Mouse (Mus musculus): Measurements from ENCODE around the gene Perp. TPM values are rescaled to one million over a fixed set of nuclear protein-coding genes. Genes with fewer than 3 reads are reported as not detected.

Gene Perp
- polyA plus RNA-seq, 1 experiment from 2014 or later: 51.9 TPM

DNA sequence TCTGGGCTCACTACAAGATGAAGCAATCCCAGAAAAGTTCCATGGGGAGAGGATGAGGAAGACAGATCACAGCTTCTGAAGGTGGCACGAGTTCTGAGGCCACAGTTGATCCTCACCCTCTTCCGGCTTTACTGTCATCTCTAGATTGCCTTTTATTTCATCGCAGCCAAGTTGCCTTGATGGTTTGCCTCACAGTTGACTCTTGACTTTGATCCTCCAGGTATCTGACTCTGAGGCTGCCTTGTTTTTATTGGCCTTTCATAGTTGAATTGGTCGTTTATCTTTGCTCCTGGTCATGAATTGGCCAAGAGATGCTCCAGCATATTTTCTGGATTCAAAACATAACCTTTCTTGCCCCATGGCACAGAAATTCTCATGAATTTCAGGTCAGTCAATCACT is 34.3 kb downstream of the Perp start:
- Histone ChIP-seq H3K36me3 (ENCODE audit: control insufficient read depth, insufficient read depth, low read length) (no peaks in the 10 kb centered on the region), H3K27me3 (ENCODE audit: control insufficient read depth, insufficient read depth, low read depth, low read length) (no peaks in the 10 kb centered on the region), H3K9me3 (ENCODE audit: control insufficient read depth, low read length) (no peaks in the 10 kb centered on the region), H3K4me1 (replicated peaks; ENCODE audit: control insufficient read depth, insufficient read depth, low read length) (peaks cover 7% of the 10 kb centered on the region; the same call in 1 of the 2 replicates), H3K4me3 (ENCODE audit: low read length) (no peak overlapping the region), H3K4me2 (ENCODE audit: low read depth, low read length) (no peak overlapping the region), H3K27ac (ENCODE audit: low read length) (no peak overlapping the region), H3K9ac (ENCODE audit: low read length) (no peak overlapping the region)
- 73% methylated on average over 4 of the region's 4 CpGs for WGBS
- no peak for ATAC-seq (ENCODE audit: low read depth)

DNA sequence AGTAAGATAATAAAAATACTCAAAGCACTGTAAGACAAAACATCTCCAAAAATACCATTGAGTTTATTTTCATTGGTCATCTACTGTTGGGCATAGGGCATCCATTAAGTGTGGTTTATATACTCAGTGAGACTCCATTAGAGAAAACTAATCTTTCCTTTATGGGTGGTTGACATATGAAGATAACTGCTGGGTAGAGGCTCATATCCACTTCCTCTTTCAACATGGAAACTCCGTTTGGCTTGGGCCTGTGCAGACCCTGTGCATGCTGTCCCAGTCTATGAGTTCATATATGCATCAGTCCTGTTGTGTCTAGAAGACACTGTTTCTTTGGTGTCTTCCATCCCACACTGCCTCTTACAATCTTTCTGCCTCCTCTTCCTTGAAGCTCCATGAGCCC is 34.9 kb downstream of the Perp start:
- no peak overlapping the region for H3K27ac ChIP-seq (ENCODE audit: low read length)
- H3K4me1 ChIP-seq (replicated peaks; ENCODE audit: control insufficient read depth, insufficient read depth, low read length): peaks cover 7% of the 10 kb centered on the region; the same call in 1 of the 2 replicates
- H3K27me3 ChIP-seq (ENCODE audit: control insufficient read depth, insufficient read depth, low read depth, low read length): no peaks in the 10 kb centered on the region
- no peak overlapping the region for H3K9ac ChIP-seq (ENCODE audit: low read length)
- no peak for ATAC-seq (ENCODE audit: low read depth)
- WGBS: 65% methylated on average over 1 of the region's 1 CpGs
- H3K4me3 ChIP-seq (ENCODE audit: low read length): no peak overlapping the region
- no peaks in the 10 kb centered on the region for H3K9me3 ChIP-seq (ENCODE audit: control insufficient read depth, low read length)
- H3K4me2 ChIP-seq (ENCODE audit: low read depth, low read length): no peak overlapping the region
- no peaks in the 10 kb centered on the region for H3K36me3 ChIP-seq (ENCODE audit: control insufficient read depth, insufficient read depth, low read length)

DNA sequence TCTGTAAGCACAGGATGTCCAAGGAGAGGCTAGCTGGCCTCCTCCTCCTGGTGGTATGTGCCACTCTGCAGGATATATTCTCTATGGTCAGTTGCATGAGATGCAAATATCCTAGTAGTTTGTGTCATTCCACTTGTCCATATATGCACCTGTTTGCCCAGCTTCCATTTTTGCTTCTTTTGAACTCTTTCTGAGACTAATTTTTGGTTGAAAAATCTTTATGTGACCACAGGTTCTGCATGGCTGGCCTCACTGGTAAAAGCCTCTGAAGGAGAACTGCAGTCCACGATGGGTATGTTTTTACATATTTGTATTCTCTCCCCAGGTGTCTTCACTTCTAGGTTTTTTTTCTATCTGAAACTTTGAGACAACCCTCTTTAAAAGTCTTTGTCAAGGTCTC is 37.4 kb downstream of the Perp start:
- no peaks in the 10 kb centered on the region for H3K9me3 ChIP-seq (ENCODE audit: control insufficient read depth, low read length)
- no peak for ATAC-seq (ENCODE audit: low read depth)
- H3K4me2 ChIP-seq (ENCODE audit: low read depth, low read length): no peak overlapping the region
- H3K9ac ChIP-seq (ENCODE audit: low read length): no peak overlapping the region
- H3K27me3 ChIP-seq (ENCODE audit: control insufficient read depth, insufficient read depth, low read depth, low read length): no peaks in the 10 kb centered on the region
- no peaks in the 10 kb centered on the region for H3K36me3 ChIP-seq (ENCODE audit: control insufficient read depth, insufficient read depth, low read length)
- 78% methylated on average over 1 of the region's 1 CpGs for WGBS
- no peak overlapping the region for H3K27ac ChIP-seq (ENCODE audit: low read length)
- H3K4me1 ChIP-seq (replicated peaks; ENCODE audit: control insufficient read depth, insufficient read depth, low read length): no peaks in the 10 kb centered on the region
- no peak overlapping the region for H3K4me3 ChIP-seq (ENCODE audit: low read length)

DNA sequence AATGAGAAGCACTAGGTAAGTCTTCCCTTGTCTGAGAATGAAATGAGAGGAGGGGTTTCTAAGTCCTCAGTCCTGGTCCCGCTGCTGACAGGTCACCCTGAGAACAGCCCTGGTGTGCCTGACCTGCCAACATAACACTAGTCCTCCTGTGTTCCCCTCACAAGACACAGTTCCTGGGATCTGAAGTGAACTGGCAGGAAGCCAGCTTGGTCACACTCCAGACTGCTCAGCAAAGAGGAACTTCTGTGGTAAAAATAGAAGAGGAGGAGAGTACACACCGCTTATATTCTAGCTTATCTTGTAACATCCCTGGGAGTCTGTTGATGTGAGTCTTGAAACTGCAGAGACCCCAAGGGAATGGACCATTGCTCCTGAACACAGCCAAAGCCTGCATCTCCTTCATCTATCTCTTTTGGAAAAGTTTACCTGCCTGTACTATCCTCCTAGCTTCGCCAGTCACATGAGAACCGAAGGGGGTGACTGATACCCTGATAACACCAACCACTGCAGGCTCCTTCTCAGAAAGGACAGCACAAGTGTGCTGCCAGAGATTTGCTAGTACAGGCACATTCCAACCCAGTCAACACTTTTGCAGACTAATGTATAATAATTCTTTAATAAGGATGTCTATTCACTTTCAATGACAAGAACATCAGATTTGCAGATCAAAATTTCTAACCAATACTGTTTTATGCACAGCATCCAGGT is 42.3 kb downstream of the Perp start:
- H3K4me3 ChIP-seq (ENCODE audit: low read length): no peak overlapping the region
- H3K27ac ChIP-seq (ENCODE audit: low read length): no peak overlapping the region; the same call in 1 of the 2 replicates
- WGBS: 39% methylated on average over 4 of the region's 4 CpGs
- no peaks in the 10 kb centered on the region for H3K4me1 ChIP-seq (replicated peaks; ENCODE audit: control insufficient read depth, insufficient read depth, low read length)
- H3K27me3 ChIP-seq (ENCODE audit: control insufficient read depth, insufficient read depth, low read depth, low read length): no peaks in the 10 kb centered on the region
- no peak overlapping the region for H3K9ac ChIP-seq (ENCODE audit: low read length)
- H3K4me2 ChIP-seq (ENCODE audit: low read depth, low read length): no peak overlapping the region
- no peaks in the 10 kb centered on the region for H3K9me3 ChIP-seq (ENCODE audit: control insufficient read depth, low read length)
- ATAC-seq (ENCODE audit: low read depth): peak; percentile 69; the same call in 1 of the 2 replicates
- no peaks in the 10 kb centered on the region for H3K36me3 ChIP-seq (ENCODE audit: control insufficient read depth, insufficient read depth, low read length)

DNA sequence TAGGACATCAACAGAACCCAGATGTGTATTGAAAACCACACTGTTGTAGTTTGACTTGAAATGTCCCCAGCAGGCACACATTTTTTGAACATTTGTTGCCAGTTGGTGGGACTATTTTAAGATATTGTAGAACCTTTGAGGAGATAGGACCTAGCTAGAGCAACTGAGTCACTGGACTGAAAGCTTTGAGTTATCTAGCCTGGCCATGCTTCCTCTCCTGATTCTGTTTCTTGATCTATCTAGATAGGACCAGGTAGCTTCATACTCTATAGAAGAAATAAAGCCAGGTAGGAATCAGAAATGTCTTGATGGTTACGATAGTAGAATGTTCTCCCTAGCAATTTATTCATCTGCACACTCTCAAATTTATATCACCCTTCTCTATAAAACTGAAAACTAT is 43.9 kb downstream of the Perp start:
- H3K4me1 ChIP-seq (replicated peaks; ENCODE audit: control insufficient read depth, insufficient read depth, low read length): no peaks in the 10 kb centered on the region
- H3K27ac ChIP-seq (ENCODE audit: low read length): no peak overlapping the region
- 96% methylated on average over 1 of the region's 1 CpGs for WGBS
- H3K9ac ChIP-seq (ENCODE audit: low read length): no peak overlapping the region
- no peak for ATAC-seq (ENCODE audit: low read depth)
- no peaks in the 10 kb centered on the region for H3K9me3 ChIP-seq (ENCODE audit: control insufficient read depth, low read length)
- no peak overlapping the region for H3K4me2 ChIP-seq (ENCODE audit: low read depth, low read length)
- no peak overlapping the region for H3K4me3 ChIP-seq (ENCODE audit: low read length)
- no peaks in the 10 kb centered on the region for H3K36me3 ChIP-seq (ENCODE audit: control insufficient read depth, insufficient read depth, low read length)
- H3K27me3 ChIP-seq (ENCODE audit: control insufficient read depth, insufficient read depth, low read depth, low read length): no peaks in the 10 kb centered on the region

DNA sequence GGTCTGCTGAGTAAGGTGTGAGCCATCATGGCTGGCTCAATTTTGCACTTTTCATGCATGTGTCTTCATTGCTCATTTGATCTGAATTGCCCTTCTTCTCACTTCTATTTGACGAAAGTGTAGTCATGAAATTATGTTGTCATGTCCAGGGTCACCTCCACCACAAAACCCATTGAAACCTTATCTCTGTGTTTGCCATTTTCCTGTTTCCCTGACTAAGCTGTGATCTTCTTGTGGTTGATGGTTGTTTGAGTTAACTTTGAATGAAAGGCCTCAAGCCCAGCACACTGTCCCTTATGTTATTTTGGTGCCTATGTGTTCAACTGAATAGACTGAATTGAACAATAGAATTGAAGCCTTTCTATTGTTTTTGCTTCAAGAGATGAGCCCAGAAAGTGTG is 44.4 kb downstream of the Perp start:
- H3K9me3 ChIP-seq (ENCODE audit: control insufficient read depth, low read length): no peaks in the 10 kb centered on the region
- no peaks in the 10 kb centered on the region for H3K36me3 ChIP-seq (ENCODE audit: control insufficient read depth, insufficient read depth, low read length)
- no peaks in the 10 kb centered on the region for H3K4me1 ChIP-seq (replicated peaks; ENCODE audit: control insufficient read depth, insufficient read depth, low read length)
- no peak overlapping the region for H3K9ac ChIP-seq (ENCODE audit: low read length)
- H3K4me3 ChIP-seq (ENCODE audit: low read length): no peak overlapping the region
- 76% methylated on average over 1 of the region's 1 CpGs for WGBS
- H3K4me2 ChIP-seq (ENCODE audit: low read depth, low read length): no peak overlapping the region
- no peak overlapping the region for H3K27ac ChIP-seq (ENCODE audit: low read length)
- no peak for ATAC-seq (ENCODE audit: low read depth)
- H3K27me3 ChIP-seq (ENCODE audit: control insufficient read depth, insufficient read depth, low read depth, low read length): no peaks in the 10 kb centered on the region

DNA sequence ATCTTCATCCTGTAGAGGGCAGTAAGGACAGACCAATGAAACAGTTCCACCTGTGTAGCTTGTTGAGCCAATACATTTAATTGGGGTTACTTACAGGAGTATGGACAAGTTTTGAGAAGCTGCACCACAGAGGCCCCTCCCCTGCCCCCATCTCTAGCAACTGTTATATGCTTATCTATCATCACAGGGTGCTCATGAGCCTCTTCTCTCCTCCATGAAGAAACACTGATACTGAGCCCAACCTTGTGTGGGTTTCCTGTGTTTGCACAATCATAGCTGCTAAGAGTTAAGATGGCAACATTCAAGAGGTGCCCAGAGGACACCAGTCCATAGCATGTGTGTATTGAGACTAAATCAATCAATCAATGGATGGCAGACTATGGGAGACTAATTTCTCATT is 46.3 kb downstream of the Perp start:
- H3K27me3 ChIP-seq (ENCODE audit: control insufficient read depth, insufficient read depth, low read depth, low read length): no peaks in the 10 kb centered on the region
- no peak overlapping the region for H3K9ac ChIP-seq (ENCODE audit: low read length)
- no peaks in the 10 kb centered on the region for H3K9me3 ChIP-seq (ENCODE audit: control insufficient read depth, low read length)
- H3K4me2 ChIP-seq (ENCODE audit: low read depth, low read length): no peak overlapping the region
- no peak overlapping the region for H3K4me3 ChIP-seq (ENCODE audit: low read length)
- no peak for ATAC-seq (ENCODE audit: low read depth)
- H3K36me3 ChIP-seq (ENCODE audit: control insufficient read depth, insufficient read depth, low read length): no peaks in the 10 kb centered on the region
- no peak overlapping the region for H3K27ac ChIP-seq (ENCODE audit: low read length)
- no peaks in the 10 kb centered on the region for H3K4me1 ChIP-seq (replicated peaks; ENCODE audit: control insufficient read depth, insufficient read depth, low read length)

DNA sequence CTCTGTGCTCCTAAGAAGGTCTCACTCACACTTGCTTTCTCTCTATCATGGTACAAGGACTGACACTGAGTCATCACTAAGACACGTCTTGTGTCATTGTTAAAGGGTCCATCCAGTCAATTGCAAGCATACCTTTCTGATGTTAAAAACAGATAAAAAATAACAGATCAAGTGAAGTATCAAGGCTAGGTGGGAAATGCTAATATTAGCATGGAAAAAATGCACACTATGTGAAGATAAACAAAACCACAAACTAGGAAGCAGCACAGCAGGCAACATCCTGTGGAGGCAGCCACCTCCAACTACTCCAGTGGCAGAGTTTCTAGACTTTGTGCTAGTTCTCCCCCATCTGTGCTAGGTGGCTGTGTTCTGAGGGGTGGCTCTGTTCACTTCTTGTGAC is 47.3 kb downstream of the Perp start:
- no peak for ATAC-seq (ENCODE audit: low read depth)
- 59% methylated on average over 1 of the region's 1 CpGs for WGBS
- H3K27ac ChIP-seq (ENCODE audit: low read length): no peak overlapping the region
- no peaks in the 10 kb centered on the region for H3K27me3 ChIP-seq (ENCODE audit: control insufficient read depth, insufficient read depth, low read depth, low read length)
- H3K4me3 ChIP-seq (ENCODE audit: low read length): no peak overlapping the region
- H3K36me3 ChIP-seq (ENCODE audit: control insufficient read depth, insufficient read depth, low read length): no peaks in the 10 kb centered on the region
- no peaks in the 10 kb centered on the region for H3K9me3 ChIP-seq (ENCODE audit: control insufficient read depth, low read length)
- H3K9ac ChIP-seq (ENCODE audit: low read length): no peak overlapping the region
- H3K4me2 ChIP-seq (ENCODE audit: low read depth, low read length): no peak overlapping the region
- H3K4me1 ChIP-seq (replicated peaks; ENCODE audit: control insufficient read depth, insufficient read depth, low read length): no peaks in the 10 kb centered on the region

DNA sequence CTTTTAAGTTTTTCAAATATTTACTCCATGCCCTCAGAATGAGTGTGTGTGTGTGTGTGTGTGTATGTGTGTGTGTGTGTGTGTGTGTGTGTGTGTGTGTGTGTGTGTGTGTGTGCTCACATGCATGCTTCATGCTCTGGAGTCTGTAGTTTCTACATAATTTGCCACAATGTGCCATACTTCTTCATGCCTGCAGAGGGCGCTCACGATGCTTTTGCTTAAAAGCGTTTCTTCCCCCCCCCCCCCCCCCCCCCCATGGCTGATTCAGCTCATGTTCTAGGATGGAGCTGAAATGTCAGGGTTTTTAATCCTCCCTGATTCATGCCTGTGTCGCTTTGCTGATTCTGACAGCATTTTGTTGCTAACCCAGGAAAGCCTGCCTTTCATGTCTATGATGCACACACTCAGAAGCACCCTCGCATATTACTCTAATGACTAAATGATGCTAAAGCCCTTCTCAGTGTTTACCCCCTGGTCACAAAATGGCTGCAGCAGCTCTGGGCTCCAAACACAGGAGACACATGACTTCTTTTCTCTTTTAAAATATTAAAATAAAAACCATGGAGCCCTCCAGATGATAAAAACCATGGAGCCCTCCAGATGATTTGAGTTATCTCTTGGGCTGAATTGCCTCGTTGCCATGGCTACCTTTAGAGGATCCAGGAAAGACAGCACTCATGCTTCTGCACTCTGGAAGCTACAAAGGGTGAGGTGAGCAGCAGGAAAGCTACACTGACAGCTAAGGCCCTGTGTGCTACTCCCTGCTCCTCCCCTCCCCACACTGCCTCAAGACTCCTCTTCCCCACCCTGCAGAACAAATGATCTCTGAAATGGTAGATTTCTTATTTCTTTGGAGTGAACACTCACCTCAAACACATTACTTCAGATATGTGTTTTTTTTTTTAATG is 49.7 kb downstream of the Perp start:
- Histone ChIP-seq H3K36me3 (ENCODE audit: control insufficient read depth, insufficient read depth, low read length) (no peaks in the 10 kb centered on the region), H3K4me3 (ENCODE audit: low read length) (no peak overlapping the region), H3K27me3 (ENCODE audit: control insufficient read depth, insufficient read depth, low read depth, low read length) (no peaks in the 10 kb centered on the region), H3K9me3 (ENCODE audit: control insufficient read depth, low read length) (no peaks in the 10 kb centered on the region), H3K4me2 (ENCODE audit: low read depth, low read length) (no peak overlapping the region), H3K27ac (ENCODE audit: low read length) (no peak overlapping the region), H3K4me1 (replicated peaks; ENCODE audit: control insufficient read depth, insufficient read depth, low read length) (no peaks in the 10 kb centered on the region), H3K9ac (ENCODE audit: low read length) (no peak overlapping the region)
- 46% methylated on average over 4 of the region's 6 CpGs for WGBS
- ATAC-seq (ENCODE audit: low read depth): no peak

All from lung, embryonic 16.5 days (tissue).